Mouse (Mus musculus) bone marrow macrophage, adult 2 months (primary cell): ENCODE measurements around the gene Ilf3. TPM values are rescaled to one million over a fixed set of nuclear protein-coding genes. Genes with fewer than 3 reads are reported as not detected.

Source experiments
- H3K27ac ChIP-seq: 2 replicates; pipeline ENCODE4 v1.5.1; 2012; ENCODE audit warnings: low read depth, low read length; ENCODE audit not compliant: insufficient read depth
- H3K4me1 ChIP-seq: 2 replicates; pipeline ENCODE4 v1.6.1; 2012; ENCODE audit warnings: low read length; ENCODE audit not compliant: control insufficient read depth, insufficient read depth
- H3K4me3 ChIP-seq: 2 replicates; pipeline ENCODE4 v1.5.1; 2012; ENCODE audit warnings: mild to moderate bottlenecking, low read length, moderate library complexity; ENCODE audit not compliant: insufficient read depth
- CTCF ChIP-seq: IDR thresholded peaks from 2 replicates; pipeline ENCODE4 v1.5.1; 2012; ENCODE audit warnings: low read depth, mild to moderate bottlenecking, low read length, moderate library complexity
- POLR2A ChIP-seq: IDR thresholded peaks from 2 replicates; pipeline ENCODE4 v1.6.1; 2012; ENCODE audit warnings: mild to moderate bottlenecking, low read depth, low read length, borderline replicate concordance
- polyA plus RNA-seq: library from polyadenylated mRNA; stranded (reverse); fragments of >200 nt; gene quantifications from 2 replicates; pipeline ENCODE4 v1.2.4, GENCODE M21; 2012; ENCODE audit not compliant: missing spikeins, insufficient read depth, insufficient read length

Gene Ilf3
- polyA plus RNA-seq, 1 experiment: 42.9 TPM

GRCm38 (mm10) chr9:21356981-21357718 is 10.5 kb upstream of the Ilf3 start:
- Histone ChIP-seq H3K27ac (no peak overlapping the region), H3K4me3 (no peak overlapping the region), H3K4me1 (no peaks in the 10 kb centered on the region)
- TF ChIP-seq POLR2A: no peak
- TF ChIP-seq CTCF: no peak

GRCm38 (mm10) chr9:21366541-21367220 is 990 bp upstream of the Ilf3 start:
- TF ChIP-seq POLR2A: no peak
- TF ChIP-seq CTCF: no peak
- Histone ChIP-seq H3K4me3 (peak overlapping the region; percentile 46), H3K27ac (peak overlapping the region; percentile 63), H3K4me1 (peaks cover 17% of the 10 kb centered on the region)

GRCm38 (mm10) chr9:21368131-21368584 is 487 bp downstream of the Ilf3 start:
- Histone ChIP-seq H3K27ac (peak overlapping the region; percentile 64), H3K4me3 (peak overlapping the region; percentile 83), H3K4me1 (peaks cover 17% of the 10 kb centered on the region)
- TF ChIP-seq POLR2A (no peak), CTCF (no peak)

- H3K4me1 ChIP-seq: peaks cover 17% of the 10 kb centered on the region
- H3K27ac ChIP-seq: no peak overlapping the region
- peak overlapping the region; percentile 83 for H3K4me3 ChIP-seq
Observed at GRCm38 (mm10) chr9:21369080-21369479, 1.4 kb downstream of the Ilf3 start.

GRCm38 (mm10) chr9:21370876-21371275 is 3.2 kb downstream of the Ilf3 start:
- Histone ChIP-seq H3K4me3 (no peak overlapping the region), H3K27ac (no peak overlapping the region), H3K4me1 (peaks cover 19% of the 10 kb centered on the region)
- TF ChIP-seq POLR2A (no peak), CTCF (no peak)

More at GRCm38 (mm10) chr9:21369080-21369479, 1.4 kb downstream of the Ilf3 start:
- TF ChIP-seq CTCF: no peak
- no peak for TF ChIP-seq POLR2A

- H3K4me1 ChIP-seq: peaks cover 19% of the 10 kb centered on the region
- TF ChIP-seq CTCF (no peak), POLR2A (no peak)
- H3K4me3 ChIP-seq: no peak overlapping the region
- H3K27ac ChIP-seq: no peak overlapping the region
Observed at GRCm38 (mm10) chr9:21372508-21372907, 4.8 kb downstream of the Ilf3 start.

- no peak overlapping the region for H3K27ac ChIP-seq
- 0 out of 2 replicates have a peak, but pooled peaks cover 11% of the 10 kb centered on the region for H3K4me1 ChIP-seq
- H3K4me3 ChIP-seq: no peak overlapping the region
- TF ChIP-seq POLR2A (no peak), CTCF (no peak)
Observed at GRCm38 (mm10) chr9:21379195-21379594, 11.5 kb downstream of the Ilf3 start.

GRCm38 (mm10) chr9:21380868-21381267 is 13.2 kb downstream of the Ilf3 start:
- H3K4me3 ChIP-seq: no peak overlapping the region
- H3K4me1 ChIP-seq: 0 out of 2 replicates have a peak, but pooled peaks cover 9% of the 10 kb centered on the region
- TF ChIP-seq POLR2A (no peak), CTCF (no peak)
- H3K27ac ChIP-seq: no peak overlapping the region

GRCm38 (mm10) chr9:21383966-21384365 is 16.3 kb downstream of the Ilf3 start:
- no peak for TF ChIP-seq POLR2A
- TF ChIP-seq CTCF: no peak

More at GRCm38 (mm10) chr9:21383966-21384365, 16.3 kb downstream of the Ilf3 start:
- no peak overlapping the region for H3K27ac ChIP-seq
- no peak overlapping the region for H3K4me3 ChIP-seq
- H3K4me1 ChIP-seq: 0 out of 2 replicates have a peak, but pooled peaks cover 2% of the 10 kb centered on the region
